Mouse (Mus musculus) frontal cortex, adult 2 months (tissue): ENCODE data around the gene Vmn1r40. TPM values are rescaled to one million over a fixed set of nuclear protein-coding genes. Genes with fewer than 3 reads are reported as not detected.

Experiments used
- polyA plus RNA-seq: library from polyadenylated mRNA; depleted of rRNA; stranded (reverse); fragments of >200 nt; gene quantifications from 2 replicates; pipeline ENCODE4 v1.2.3, GENCODE M21; 2012; rRNA removed

Vmn1r40 gene
- polyA plus RNA-seq, 1 experiment = not detected

Other genes starting within 250 kb of the Vmn1r40 start
- gene Chchd6, start 111.9 kb upstream of the Vmn1r40 start, polyA plus RNA-seq = 154 and 189 TPM in 2 replicates
- 7.9 and 8.0 TPM in 2 replicates for gene Txnrd3, start 63.6 kb upstream of the Vmn1r40 start, polyA plus RNA-seq
- not detected in 2 replicates for gene Vmn1r41, start 33.2 kb downstream of the Vmn1r40 start, polyA plus RNA-seq
- not detected in 2 replicates for gene Vmn1r42, start 168.9 kb downstream of the Vmn1r40 start, polyA plus RNA-seq
- not detected in 2 replicates for gene Vmn1r43, start 168.9 kb downstream of the Vmn1r40 start, polyA plus RNA-seq
- not detected in 2 replicates for gene Vmn1r44, start 176.1 kb downstream of the Vmn1r40 start, polyA plus RNA-seq
- not detected in 2 replicates for gene Vmn1r45, start 233.1 kb downstream of the Vmn1r40 start, polyA plus RNA-seq